Mouse (Mus musculus): Measurements from ENCODE around the gene Noc3l.
A peak's percentile ranks its signal among the peaks of the same experiment; 100 is the strongest.

Gene Noc3l

DNA sequence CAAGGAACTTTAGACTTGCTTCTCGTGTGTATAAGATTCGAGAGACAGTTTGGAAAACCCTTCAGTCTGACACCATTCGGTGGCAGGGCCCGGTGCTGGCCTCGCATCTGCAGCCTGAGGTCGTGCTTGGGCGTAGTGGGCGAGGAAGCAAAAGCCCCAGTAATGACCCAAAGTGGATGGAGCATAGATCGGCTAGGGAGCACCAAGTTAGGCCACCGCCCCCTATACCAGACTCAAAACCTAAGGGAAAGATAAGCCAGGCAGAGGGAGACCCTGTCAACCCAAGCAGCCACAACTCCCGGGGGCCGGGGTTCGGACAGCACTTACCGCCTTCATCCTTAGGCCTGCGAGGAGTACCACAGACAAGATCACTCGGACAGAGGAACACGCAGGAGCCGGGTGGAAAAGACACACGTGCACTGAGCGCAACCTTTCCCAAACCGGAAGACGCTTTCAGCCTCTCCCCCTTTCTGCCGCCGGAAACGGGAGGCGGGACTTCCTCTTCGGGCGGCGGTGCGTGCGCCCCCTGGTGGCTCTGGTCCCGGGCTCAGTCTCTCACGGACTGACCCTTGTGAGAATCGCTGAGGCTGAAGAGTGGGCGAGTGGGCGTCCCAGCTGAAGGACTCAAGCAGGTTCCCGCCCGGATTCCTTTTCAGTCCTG lies at the start of gene Noc3l:
TSS of gene Noc3l (minus strand) at position 472 of the 661 bp plus-strand sequence.
- DNase-seq: peak; percentile 86 to 93

- no peak for DNase-seq
Observed at GRCm38 (mm10) chr19:38862523-38862922, 43.5 kb upstream of the Noc3l start.

DNA sequence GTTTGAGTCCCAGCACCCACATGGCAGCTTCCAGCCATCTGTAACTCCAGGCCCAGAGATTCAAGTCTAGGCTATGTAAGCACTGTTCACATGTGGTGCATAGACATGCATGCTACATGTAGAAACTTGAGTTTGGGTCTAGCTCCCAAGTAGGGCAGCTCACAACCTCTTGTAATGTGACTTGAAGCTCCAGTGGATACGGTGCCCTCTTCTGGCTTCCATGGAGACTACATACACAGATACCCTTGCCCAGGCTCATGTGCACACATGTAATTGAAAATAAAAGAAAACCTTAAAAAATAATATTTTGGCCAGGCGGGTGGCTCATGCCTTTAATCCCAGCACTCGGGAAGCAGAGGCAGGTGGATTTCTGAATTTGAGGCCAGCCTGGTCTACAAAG lies 39.2 kb upstream of the Noc3l start:
- no peak for DNase-seq

DNA sequence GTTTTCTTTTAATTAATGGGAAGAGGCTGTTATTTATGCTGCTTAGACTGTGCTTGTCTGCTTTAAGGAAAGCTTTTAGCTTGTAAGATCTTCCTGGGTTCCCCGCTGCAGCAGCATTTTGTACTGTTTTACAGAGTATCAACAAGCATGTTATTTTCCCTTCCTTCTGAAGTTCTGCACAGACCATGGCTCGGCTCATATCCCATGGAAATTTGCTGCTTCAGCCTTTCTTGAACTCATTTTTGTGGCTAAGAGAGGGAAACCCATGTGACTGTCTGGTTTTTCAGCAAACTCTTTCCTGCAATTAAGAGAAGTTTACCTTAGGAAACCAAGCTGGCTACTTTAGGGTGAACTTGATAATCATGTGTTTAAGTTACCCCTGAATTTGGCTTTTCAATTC lies 27.3 kb upstream of the Noc3l start:
- no peak for DNase-seq

DNA sequence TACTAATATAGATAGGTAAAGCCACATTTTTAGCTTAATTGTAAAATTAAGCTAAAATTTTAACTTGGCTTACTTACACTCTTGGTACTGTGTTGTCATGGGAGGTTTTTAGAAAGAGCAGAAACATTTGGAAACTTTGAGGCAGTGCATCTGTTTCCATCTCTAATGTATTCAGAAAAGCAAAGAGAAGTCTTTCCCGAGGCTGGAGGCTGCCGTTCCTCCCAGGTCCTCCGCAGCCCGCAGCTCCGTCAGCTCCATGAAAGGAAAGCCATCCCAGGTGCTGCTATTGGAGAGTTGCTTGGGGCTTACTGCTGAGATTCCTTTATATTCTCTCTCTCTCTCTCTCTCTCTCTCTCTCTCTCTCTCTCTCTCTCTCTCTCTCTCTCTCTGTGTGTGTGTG lies 25.8 kb upstream of the Noc3l start:
- DNase-seq: no peak

DNA sequence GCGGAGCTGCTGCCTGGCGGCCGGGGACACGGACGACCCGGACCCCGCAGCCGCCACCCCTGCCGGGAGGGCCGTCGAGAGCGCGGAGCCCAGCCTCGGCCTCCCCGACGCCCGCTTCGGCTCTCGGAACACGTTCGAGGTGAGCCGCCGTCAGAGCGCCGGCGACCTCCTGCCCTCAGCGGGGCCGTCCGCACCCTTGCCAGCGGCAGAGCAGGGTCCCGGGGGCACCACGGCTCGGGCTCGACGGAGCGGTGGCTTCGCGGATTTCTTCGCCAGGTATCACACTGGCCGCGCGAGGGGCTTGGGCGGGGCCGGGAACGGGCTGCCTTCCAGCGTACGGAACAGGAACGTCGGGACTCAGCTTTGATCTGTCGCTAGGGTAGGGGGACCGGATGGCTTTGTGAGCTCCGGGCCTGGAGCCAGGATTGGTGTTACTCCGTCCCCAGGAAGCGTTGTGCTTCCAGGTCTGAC lies 18.2 kb upstream of the Noc3l start:
- DNase-seq: peak; percentile 27 to 51

- DNase-seq: peak; percentile 89 to 90
Observed at GRCm38 (mm10) chr19:38836438-38837170, 17.6 kb upstream of the Noc3l start, which contains the start of gene Tbc1d12. Tbc1d12 (plus strand) TSS chr19:38836579.

DNA sequence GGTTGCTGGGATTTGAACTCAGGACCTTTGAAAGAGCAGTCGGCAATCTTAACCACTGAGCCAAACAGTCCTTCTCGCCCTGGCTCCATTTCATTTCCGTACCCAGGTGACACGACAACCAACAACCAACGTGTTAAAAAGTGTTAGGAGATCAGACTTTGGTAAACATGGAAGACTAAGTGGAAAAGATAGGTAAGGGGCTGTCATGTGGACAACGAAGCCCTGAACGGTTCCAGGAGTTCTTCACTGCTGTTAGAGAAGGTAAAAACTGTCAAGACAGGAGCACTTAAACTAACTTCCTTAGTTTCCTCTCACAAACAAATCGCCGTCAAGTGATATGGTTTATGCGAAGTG lies 17.0 kb upstream of the Noc3l start:
- no peak for DNase-seq

- no peak for DNase-seq
Observed at GRCm38 (mm10) chr19:38833224-38833623, 14.2 kb upstream of the Noc3l start.

DNA sequence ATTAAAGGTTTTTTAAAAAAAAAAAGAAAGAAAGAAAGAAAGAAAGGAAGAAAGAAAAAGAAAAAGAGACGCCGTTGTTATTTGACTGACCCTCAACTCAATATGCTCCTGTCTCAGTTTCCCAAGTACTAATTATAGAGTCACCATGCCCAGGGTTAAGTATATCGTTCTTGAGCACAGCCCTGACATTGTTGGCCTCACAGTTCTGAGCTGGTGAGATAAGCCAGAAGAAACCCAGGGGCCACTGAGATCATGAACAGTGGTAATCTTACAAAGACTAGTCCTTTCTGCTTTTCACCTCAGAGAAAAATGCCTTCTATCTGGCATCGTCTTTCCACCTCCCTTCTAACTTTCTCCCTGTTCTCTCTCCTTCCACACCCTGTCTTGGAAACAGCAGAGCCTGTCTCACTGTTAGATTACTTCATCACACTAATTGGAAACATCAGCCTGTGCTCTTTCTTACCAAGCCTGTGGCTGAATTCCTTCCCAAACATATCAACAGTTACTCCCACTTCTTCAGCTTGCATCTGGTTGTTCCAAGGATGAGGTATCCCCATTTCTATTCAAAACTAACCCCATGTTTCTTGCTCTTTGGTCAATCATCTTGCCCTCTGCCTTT lies 1.3 kb upstream of the Noc3l start:
- DNase-seq: no peak

- DNase-seq: peak in 1 of 2 experiments; percentile 5
Observed at GRCm38 (mm10) chr19:38819427-38819802, 378 bp upstream of the Noc3l start.

GRCm38 (mm10) chr19:38818191-38818590 lies 846 bp downstream of the Noc3l start:
- DNase-seq: no peak

DNA sequence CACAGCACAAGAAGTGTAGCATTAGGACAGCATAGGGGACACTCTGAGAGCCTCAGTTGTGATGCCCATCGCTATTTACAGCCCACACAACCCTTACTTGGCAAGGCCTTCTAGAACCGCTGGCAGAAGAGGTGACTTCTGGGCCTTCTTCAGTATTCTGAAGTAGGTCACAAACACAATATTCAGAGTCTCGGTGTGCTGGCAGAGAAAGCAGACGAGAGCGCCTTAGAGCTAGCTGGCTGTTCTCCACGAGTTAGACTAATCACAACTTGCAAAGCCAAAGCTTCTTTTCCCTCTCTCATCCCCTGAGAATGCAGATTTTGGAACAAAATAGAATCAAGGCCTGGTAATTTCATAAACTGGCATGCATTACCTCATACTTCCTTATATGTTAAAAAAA lies 20.2 kb downstream of the Noc3l start:
- DNase-seq: no peak

DNA sequence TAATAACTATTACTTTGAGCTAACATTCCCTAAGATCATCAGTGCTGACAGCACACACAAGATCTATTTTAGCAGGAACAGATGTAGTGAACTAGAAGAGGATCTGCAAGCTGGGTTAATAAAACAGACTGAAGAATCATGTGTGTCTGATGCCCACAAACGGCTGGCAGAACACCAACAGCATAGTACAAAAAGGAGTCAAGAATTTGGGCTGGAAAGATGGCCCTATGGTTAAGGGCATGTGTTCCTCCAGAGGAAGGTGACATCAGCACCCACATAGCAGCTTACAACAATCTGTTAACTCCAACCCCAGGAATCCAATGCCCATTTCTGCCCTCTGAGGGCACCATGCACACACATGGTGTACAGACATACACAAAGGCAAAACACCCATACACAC lies 20.7 kb downstream of the Noc3l start:
- no peak for DNase-seq

GRCm38 (mm10) chr19:38796546-38796945 lies 22.5 kb downstream of the Noc3l start:
- DNase-seq: no peak

GRCm38 (mm10) chr19:38793563-38794045 lies 25.4 kb downstream of the Noc3l start:
- DNase-seq: no peak

DNA sequence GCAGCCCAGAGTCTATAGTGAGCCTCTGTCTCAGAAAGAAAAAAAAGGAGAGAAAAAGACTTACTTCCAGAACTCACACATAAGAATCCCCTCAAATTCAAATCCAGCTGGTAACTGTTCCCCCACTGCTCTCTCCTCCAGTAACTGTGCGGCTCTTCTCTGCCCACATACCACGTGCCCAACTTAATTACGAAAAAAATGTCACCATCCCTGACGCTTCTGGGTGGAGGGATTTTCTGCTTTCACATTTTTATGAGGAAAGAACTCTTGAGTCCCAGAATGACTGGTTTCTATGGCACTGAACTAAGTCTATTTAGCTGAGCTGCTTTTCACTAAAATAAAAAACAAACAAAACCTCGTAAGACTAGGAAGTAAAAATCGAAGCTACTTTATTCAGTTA lies 31.3 kb downstream of the Noc3l start:
- DNase-seq: no peak

- no peak for DNase-seq
Observed at GRCm38 (mm10) chr19:38783542-38783941, 35.5 kb downstream of the Noc3l start.

GRCm38 (mm10) chr19:38778805-38779204 lies 40.2 kb downstream of the Noc3l start:
- DNase-seq: no peak

DNA sequence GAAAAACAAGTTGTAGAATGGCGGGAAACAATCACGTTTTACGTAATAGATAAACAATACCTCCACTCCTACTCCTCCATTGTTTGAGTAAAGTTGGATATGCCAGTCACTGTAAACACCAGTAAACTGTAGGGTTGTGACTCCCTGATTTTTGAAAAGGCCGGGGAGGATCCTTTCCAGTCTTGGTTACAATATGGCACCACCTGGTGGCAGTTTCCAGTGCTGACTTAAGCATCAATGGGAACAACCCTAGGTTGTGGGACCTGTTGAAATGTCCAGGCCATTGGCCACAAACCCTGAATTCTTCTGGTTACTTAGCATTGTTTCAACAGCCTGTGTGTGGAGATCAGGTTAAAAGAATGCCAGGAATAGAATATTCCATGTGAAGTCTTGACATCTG lies 43.5 kb downstream of the Noc3l start:
- peak; percentile 17 to 64 for DNase-seq

DNA sequence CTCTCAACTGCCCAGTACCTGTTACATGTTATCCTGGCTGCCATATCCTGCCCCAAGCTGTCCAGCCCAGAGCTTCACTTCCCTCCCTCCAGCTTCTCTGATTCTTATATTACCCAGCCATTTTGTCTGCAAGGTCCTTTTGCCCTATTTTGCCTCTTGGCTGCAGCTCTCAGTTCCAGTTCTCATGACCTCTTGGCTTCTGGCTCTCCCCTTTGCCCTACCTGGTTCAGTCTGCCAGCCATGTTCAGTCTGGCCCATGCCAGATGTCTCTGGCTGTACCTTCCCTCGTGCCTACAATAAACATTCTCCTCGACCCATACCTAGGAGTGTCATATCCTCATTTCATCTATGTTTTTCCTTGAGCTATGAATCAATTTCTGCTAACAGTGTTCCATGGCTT lies 52.7 kb downstream of the Noc3l start:
- no peak for DNase-seq

DNA sequence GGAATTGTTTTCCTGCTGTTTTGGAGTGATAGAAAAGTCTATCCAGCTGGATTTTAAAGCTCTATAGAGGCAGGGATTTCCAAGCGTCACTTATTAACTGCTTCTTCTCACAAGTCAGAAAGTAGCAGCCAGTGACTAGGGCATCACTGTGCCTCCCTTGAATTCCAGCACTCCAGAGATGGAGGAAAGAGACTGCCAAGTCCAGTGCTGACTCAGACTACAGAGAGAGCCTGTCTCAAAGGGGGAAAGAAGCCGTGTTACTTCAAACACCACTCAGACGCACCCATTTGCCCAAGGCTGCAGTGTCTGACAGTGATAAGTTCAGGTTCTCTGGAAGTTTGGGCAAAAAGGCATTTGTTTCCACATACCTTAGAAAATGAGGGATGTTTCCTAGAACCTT lies 58.6 kb downstream of the Noc3l start:
- DNase-seq: no peak

- no peak for DNase-seq
Observed at GRCm38 (mm10) chr19:38758685-38759472, 60.2 kb downstream of the Noc3l start.

Measured in kidney, adult 8-10 months (tissue).